Mouse (Mus musculus) embryo, embryonic 9.5 days (tissue): ENCODE results near the gene Rab43.

Source experiments
- DNase-seq: peaks from one replicate; pipeline ENCODE4 v3.0.0-alpha.2; 2017; ENCODE audit errors: extremely low spot score

The Rab43 gene

DNA sequence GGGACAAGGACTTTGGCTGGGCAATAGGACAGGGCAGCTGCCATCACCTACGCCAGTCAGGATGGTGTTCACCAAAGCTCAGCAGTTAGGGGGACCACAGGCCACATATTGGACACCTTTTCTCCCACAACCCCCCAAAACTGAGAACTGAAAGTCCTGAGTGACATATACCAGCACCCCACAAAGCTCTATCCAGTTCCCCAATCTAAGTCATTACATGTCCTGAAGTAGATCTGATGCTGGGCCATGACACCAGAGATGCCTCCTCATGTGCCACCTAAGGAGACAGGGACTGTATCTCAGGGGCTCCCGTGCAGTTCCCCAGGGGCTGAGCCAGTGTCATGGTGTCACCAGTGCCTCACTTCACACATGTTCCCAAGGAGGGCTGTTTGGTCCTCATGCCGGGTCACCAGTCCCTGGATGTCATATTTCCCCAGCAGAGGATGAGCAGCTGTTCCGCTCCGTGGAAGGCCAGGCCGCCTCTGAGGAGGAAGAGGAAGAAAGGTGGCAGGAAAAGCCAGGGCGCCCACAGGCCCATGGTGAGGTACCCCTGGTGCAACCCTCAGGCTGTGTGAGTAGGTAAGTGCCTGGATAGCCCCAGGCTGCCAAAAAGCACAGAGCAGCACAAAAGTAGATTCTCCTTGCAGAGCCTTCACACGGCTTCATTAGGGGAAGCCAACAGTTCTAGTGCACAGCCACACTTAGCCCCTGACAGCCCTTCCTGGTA is 61.6 kb downstream of the Rab43 start:
- DNase-seq, result no peak

DNA sequence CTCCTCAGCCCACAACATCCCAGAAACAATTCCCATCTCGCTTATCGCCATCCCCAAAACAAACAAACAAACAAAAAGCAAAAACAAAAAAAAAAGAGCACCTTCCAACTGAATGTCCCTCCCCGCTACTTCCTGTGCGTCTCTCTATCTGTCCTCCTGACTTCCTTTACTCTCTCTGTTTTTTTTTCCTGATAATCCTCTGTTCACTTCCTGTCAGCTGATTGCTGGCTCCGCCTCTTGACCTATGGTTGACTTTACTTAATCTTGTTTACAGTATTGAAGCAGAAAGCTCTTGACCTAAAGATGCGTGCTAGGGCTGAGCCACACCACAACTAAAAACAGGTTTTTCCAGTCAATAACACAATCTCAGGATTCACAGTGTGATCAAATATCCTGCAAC is 63.4 kb downstream of the Rab43 start:
- DNase-seq, result no peak

DNA sequence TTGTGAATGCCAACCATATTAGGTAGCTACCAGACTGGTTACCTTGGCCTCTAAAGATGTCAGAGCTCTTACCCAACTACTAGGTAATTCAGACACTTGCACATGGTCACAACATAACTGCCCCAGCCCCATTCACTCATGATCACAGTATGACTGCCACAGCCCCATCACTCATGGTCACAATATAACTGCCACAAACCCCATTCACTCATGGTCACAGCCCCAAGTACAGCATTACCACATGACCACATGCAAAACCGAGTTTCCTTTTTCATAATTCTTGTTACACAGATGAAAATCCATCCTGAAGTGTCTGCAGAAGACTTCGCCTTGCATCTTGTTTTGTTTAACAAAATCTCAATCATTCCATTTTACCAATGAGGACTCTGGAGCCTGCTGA is 63.9 kb downstream of the Rab43 start:
- no peak for DNase-seq

DNA sequence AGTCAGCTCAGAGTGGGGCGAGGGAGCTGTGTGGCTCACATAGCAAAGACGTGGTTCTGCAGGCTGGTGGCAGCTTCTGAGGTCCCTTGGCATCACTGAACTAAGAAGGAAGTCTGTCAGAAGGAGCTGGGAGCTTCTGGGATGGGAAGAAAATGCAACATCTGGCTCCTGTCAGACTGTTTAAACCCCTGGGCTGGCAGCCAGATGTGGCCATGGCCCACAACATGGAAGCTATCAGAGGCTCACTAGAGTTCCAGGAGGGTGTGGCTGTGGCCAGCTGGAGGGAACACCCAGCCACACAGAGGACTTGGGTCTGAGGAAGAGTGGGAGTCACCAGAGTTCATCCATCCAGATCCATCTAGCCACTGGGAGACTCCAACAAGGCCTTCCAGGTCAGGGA is 65.1 kb downstream of the Rab43 start:
- no peak for DNase-seq

DNA sequence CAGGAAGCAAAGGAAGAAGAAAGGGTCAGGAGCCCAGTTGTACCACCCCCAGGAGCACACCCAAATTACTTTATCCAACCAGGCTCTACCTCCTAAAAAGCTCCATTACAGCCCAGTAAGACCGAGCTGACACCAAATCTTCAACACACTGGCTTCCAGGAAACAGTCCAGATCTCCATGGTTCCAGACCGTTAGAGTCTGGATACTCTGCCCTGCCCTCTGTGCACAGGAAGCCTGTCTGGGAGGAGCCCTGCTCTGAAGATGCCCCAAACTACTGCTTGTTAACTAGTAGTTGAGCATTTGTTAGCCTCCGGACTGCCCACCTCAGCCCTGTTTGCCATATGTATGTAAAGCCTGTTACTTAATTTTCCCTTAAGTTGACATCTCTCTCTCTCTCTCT is 65.9 kb downstream of the Rab43 start:
- DNase-seq, result no peak

DNA sequence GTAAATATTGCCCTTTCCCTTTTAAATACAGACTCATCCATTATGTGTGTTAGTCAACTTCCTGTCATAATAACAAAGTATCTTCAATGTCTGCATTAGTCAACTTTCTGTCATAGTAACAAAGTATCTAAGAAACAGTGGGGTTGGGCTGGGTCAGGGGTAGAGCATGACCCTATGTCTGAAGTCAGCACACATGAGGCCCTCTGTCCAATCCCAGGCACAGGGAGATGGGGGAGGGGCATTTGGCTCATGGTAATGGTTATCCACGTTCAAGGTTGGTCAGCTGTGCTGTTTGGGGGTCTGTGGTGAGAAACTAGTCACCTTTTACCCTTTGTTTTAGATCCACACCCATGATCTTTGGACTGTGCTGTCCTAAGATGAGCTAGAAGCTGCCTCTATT is 66.7 kb downstream of the Rab43 start:
- DNase-seq, result no peak

DNA sequence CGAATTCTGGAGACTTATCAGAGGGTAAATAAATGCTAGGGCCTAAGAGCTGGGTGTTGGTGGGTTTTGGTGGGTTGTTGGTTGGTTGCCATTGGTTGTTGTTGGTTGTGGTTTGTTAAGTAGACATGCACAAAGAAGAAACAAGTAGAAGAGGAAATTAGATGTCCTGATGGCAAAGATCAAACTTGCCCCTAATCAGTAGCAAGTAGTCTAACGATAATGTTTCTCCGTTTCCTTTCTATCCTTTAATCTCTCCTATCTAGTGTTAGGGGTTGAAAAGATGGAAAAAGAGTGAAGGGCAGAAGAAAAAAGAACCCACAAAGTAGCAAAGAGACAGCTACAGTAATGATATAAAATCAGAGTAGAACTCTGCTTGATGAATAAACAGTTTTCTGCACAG is 67.3 kb downstream of the Rab43 start:
- no peak for DNase-seq

DNA sequence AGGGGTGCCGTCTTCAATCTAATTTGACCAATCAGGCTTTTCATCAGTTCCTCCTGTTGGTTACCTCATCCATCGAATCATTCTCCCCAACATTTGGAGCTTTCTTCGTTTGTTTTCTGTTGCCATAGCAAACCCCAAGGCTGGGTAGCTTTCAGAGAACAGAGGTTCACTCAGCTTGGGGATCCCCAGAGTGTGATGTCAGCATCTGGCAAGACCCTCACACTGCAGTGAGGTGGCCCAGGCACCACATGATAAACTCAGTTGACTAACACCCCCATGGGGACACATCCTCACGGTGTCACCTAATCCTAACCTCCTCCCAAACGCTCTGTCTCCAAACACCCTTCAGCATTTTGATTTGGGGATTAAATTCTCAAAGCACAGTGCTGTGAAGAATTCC is 68.7 kb downstream of the Rab43 start:
- DNase-seq, result no peak

DNA sequence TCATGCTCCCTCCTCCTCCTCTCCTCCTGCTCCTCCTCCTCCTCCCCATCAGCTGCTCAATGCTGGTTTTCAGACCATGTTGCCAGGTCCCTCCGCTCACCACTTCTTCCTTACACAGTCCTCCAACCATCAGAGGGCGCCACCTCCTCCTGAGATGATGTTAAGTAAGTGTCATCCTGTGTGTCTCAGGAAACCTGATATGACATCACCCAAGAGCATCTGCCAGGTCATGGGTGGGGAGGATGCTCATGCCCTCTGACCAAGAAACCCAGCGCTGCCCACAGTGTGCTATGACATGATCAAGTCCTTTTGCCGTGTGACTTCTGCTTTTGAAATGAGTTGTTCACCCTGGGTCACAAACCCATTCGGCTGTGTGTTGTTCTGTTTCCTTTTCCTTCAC is 69.2 kb downstream of the Rab43 start:
- DNase-seq, result no peak

DNA sequence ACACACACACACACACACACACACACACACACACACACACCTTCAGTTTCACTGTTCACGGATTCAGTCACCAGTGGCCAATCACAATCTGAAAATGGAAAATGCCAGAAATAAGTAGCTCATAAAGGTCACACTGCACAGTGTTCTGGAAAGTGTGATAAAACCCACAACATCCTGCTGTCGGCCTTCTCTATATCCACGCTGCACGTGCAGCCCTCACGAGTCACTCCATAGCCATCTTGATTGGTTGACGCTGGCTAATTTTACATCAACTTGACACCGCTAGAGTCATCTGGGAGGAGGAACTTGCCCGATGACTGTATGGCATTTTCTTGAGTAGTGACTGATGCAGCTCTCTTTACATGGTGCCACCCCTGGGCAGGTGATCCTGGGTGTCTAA is 70.0 kb downstream of the Rab43 start:
- no peak for DNase-seq

DNA sequence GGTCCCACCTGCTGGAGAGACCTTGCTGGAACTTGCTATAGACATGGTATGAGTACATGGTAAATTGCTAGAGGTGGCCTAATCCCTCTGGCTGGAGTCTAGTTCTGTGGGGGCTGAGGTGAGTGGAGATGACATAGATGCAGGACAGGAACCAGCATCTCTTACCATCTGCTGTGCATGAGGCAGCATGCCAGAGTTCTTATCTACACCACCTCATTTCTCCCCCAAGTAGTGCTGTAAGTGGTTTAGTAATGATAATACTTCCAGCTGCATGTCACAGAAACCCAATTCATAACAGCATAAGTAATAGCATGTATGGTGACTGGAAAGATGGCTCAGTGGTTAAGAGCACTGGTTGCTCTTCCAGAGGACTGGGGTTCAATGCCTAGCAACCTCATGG is 71.5 kb downstream of the Rab43 start:
- no peak for DNase-seq

DNA sequence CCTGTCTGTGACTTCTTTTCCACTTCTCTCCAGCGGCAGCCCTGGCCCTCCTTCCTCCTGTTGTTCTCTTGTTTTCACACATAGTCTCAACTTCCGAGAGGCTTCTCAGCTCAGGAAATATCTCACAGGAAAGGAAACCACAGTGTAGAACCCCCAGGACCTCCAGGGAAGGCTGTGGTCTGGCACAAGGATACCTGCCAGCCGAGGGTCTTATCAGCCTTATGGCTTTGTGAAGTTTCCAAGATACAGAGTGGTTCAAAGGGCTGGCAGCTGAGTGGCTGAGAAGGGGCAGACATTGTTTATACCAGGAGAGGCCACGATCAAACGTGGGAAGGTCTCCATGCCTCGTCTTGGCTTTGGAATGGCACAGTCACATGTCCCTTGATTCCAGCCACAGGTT is 72.1 kb downstream of the Rab43 start:
- peak; percentile 10 for DNase-seq
